Mouse (Mus musculus): ENCODE measurements at regions not wholly inside any gene's neighbourhood (a gene's known extent, or its start where the extent isn't known, plus 50 kb on each side); places are given as distances from the start of the nearest gene placed in this dataset.

DNA sequence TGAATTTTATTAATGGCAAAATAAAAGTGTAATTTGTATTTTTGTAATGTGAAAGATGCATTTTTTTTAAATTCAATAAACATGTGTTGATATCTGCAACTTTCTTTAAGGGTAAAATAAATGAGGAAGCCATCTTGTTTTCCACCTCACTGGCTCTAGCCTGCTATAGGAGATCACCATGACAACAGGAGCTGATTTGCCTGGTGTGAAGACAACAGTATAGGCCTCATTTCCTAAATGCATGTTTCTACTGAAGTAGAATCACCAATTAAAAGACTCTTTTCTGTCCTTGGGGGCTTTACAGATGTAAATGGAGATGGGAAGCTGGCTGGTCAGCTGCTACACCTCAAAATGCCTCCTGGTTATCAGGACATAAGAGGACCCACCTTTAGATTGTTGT is 544.4 kb upstream of the Cited2 start:
- no peaks in the 10 kb centered on the region for H3K36me3 ChIP-seq (ENCODE audit: control insufficient read depth, insufficient read depth, low read length, poor library complexity, severe bottlenecking)
- TF ChIP-seq EP300 (IDR thresholded peaks at IDR 0.05; ENCODE audit: insufficient read depth, low read depth, low read length) (no peak), CTCF (IDR thresholded peaks at IDR 0.05; ENCODE audit: low read depth, low read length) (no peak), POLR2A (IDR thresholded peaks at IDR 0.05; ENCODE audit: insufficient read depth, low read length) (no peak)
- H3K9me3 ChIP-seq (replicated peaks; ENCODE audit: control insufficient read depth, insufficient read depth, low read length, poor library complexity, severe bottlenecking) = peaks cover 12% of the 10 kb centered on the region
- no peak overlapping the region for H3K4me3 ChIP-seq (ENCODE audit: low read depth, low read length)
- H3K27ac ChIP-seq (ENCODE audit: insufficient read depth, low read length) = no peak overlapping the region
- H3K4me1 ChIP-seq (ENCODE audit: control insufficient read depth, insufficient read depth, low read length) = no peaks in the 10 kb centered on the region
- H3K9ac ChIP-seq (ENCODE audit: low read depth, poor library complexity, severe bottlenecking) = no peak overlapping the region
- no peaks in the 10 kb centered on the region for H3K27me3 ChIP-seq (ENCODE audit: control insufficient read depth, insufficient read depth, low read length, poor library complexity, severe bottlenecking)

GRCm38 (mm10) chr10:17184418-17184817 is 538.6 kb upstream of the Cited2 start:
- H3K9me3 ChIP-seq (replicated peaks; ENCODE audit: control insufficient read depth, insufficient read depth, low read length, poor library complexity, severe bottlenecking) = no peaks in the 10 kb centered on the region
- H3K4me1 ChIP-seq (ENCODE audit: control insufficient read depth, insufficient read depth, low read length) = no peaks in the 10 kb centered on the region
- no peaks in the 10 kb centered on the region for H3K27me3 ChIP-seq (ENCODE audit: control insufficient read depth, insufficient read depth, low read length, poor library complexity, severe bottlenecking)
- TF ChIP-seq CTCF (IDR thresholded peaks at IDR 0.05; ENCODE audit: low read depth, low read length) (no peak), POLR2A (IDR thresholded peaks at IDR 0.05; ENCODE audit: insufficient read depth, low read length) (no peak), EP300 (IDR thresholded peaks at IDR 0.05; ENCODE audit: insufficient read depth, low read depth, low read length) (no peak)
- H3K36me3 ChIP-seq (ENCODE audit: control insufficient read depth, insufficient read depth, low read length, poor library complexity, severe bottlenecking) = no peaks in the 10 kb centered on the region
- H3K27ac ChIP-seq (ENCODE audit: insufficient read depth, low read length) = no peak overlapping the region
- no peak overlapping the region for H3K9ac ChIP-seq (ENCODE audit: low read depth, poor library complexity, severe bottlenecking)
- H3K4me3 ChIP-seq (ENCODE audit: low read depth, low read length) = no peak overlapping the region

DNA sequence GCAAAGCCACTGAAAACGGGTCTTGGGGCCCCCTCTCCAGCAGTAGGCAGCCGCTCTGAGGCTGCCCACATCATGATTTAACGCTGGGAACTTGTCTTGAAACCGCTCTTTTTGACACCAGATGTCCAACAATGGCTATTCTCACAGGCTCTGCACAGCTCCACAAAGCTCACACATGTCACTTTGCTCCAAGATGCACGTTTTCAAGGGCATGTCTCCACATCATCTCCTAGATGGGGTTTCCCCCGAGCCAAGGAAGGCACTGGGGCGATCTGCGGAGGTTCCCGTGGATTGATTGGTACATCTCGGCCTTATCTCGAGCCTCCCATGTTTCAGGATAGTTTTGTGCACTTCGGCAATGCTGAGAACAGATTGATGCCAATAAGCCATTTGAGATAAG is 526.8 kb upstream of the Cited2 start:
- no peaks in the 10 kb centered on the region for H3K4me1 ChIP-seq (ENCODE audit: control insufficient read depth, insufficient read depth, low read length)
- no peaks in the 10 kb centered on the region for H3K9me3 ChIP-seq (replicated peaks; ENCODE audit: control insufficient read depth, insufficient read depth, low read length, poor library complexity, severe bottlenecking)
- H3K4me3 ChIP-seq (ENCODE audit: low read depth, low read length) = no peak overlapping the region
- no peaks in the 10 kb centered on the region for H3K36me3 ChIP-seq (ENCODE audit: control insufficient read depth, insufficient read depth, low read length, poor library complexity, severe bottlenecking)
- H3K27me3 ChIP-seq (ENCODE audit: control insufficient read depth, insufficient read depth, low read length, poor library complexity, severe bottlenecking) = no peaks in the 10 kb centered on the region
- H3K27ac ChIP-seq (ENCODE audit: insufficient read depth, low read length) = no peak overlapping the region
- H3K9ac ChIP-seq (ENCODE audit: low read depth, poor library complexity, severe bottlenecking) = no peak overlapping the region
- TF ChIP-seq POLR2A (IDR thresholded peaks at IDR 0.05; ENCODE audit: insufficient read depth, low read length) = no peak
- TF ChIP-seq CTCF (IDR thresholded peaks at IDR 0.05; ENCODE audit: low read depth, low read length) = no peak
- no peak for TF ChIP-seq EP300 (IDR thresholded peaks at IDR 0.05; ENCODE audit: insufficient read depth, low read depth, low read length)

- no peaks in the 10 kb centered on the region for H3K9me3 ChIP-seq (replicated peaks; ENCODE audit: control insufficient read depth, insufficient read depth, low read length, poor library complexity, severe bottlenecking)
- H3K4me3 ChIP-seq (ENCODE audit: low read depth, low read length) = no peak overlapping the region
- TF ChIP-seq POLR2A (IDR thresholded peaks at IDR 0.05; ENCODE audit: insufficient read depth, low read length) (no peak), EP300 (IDR thresholded peaks at IDR 0.05; ENCODE audit: insufficient read depth, low read depth, low read length) (no peak), CTCF (IDR thresholded peaks at IDR 0.05; ENCODE audit: low read depth, low read length) (no peak)
- H3K36me3 ChIP-seq (ENCODE audit: control insufficient read depth, insufficient read depth, low read length, poor library complexity, severe bottlenecking) = no peaks in the 10 kb centered on the region
- no peak overlapping the region for H3K27ac ChIP-seq (ENCODE audit: insufficient read depth, low read length)
- no peaks in the 10 kb centered on the region for H3K27me3 ChIP-seq (ENCODE audit: control insufficient read depth, insufficient read depth, low read length, poor library complexity, severe bottlenecking)
- H3K4me1 ChIP-seq (ENCODE audit: control insufficient read depth, insufficient read depth, low read length) = no peaks in the 10 kb centered on the region
- H3K9ac ChIP-seq (ENCODE audit: low read depth, poor library complexity, severe bottlenecking) = no peak overlapping the region
These were observed 526.4 kb upstream of the Cited2 start for GRCm38 (mm10) chr10:17196636-17197035.

- Histone ChIP-seq H3K9ac (ENCODE audit: low read depth, poor library complexity, severe bottlenecking) (no peak overlapping the region), H3K27me3 (ENCODE audit: control insufficient read depth, insufficient read depth, low read length, poor library complexity, severe bottlenecking) (no peaks in the 10 kb centered on the region)
These were observed 522.2 kb upstream of the Cited2 start for GRCm38 (mm10) chr10:17200524-17201426.

DNA sequence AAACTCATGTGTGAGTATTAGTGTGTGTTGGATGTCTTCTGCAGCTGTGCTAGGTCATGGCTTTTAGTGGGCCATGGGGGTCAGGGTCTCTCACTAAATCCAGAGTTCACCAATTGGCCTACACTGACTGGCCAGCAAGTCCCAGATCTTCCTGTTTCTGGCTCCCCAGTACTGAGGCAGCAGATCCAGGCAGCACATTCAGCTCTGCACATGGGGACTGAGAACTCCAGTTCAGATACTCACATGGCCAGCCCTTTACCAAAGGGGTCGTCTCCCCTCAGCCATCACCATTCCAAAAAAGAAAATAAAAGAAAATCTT is 521.6 kb upstream of the Cited2 start:
- H3K27ac ChIP-seq (ENCODE audit: insufficient read depth, low read length) = no peak overlapping the region

More at GRCm38 (mm10) chr10:17200524-17201426, 522.2 kb upstream of the Cited2 start:
- TF ChIP-seq CTCF (IDR thresholded peaks at IDR 0.05; ENCODE audit: low read depth, low read length) (no peak), EP300 (IDR thresholded peaks at IDR 0.05; ENCODE audit: insufficient read depth, low read depth, low read length) (0 out of 2 replicates have a peak, but pooled peaks have one; percentile 28)
- H3K4me1 ChIP-seq (ENCODE audit: control insufficient read depth, insufficient read depth, low read length) = no peaks in the 10 kb centered on the region
- H3K4me3 ChIP-seq (ENCODE audit: low read depth, low read length) = no peak overlapping the region
- no peaks in the 10 kb centered on the region for H3K36me3 ChIP-seq (ENCODE audit: control insufficient read depth, insufficient read depth, low read length, poor library complexity, severe bottlenecking)
- no peaks in the 10 kb centered on the region for H3K9me3 ChIP-seq (replicated peaks; ENCODE audit: control insufficient read depth, insufficient read depth, low read length, poor library complexity, severe bottlenecking)
- no peak overlapping the region for H3K27ac ChIP-seq (ENCODE audit: insufficient read depth, low read length)

More for the DNA sequence above, 521.6 kb upstream of the Cited2 start:
- TF ChIP-seq EP300 (IDR thresholded peaks at IDR 0.05; ENCODE audit: insufficient read depth, low read depth, low read length) = no peak
- no peak for TF ChIP-seq CTCF (IDR thresholded peaks at IDR 0.05; ENCODE audit: low read depth, low read length)
- TF ChIP-seq POLR2A (IDR thresholded peaks at IDR 0.05; ENCODE audit: insufficient read depth, low read length) = no peak
- H3K27me3 ChIP-seq (ENCODE audit: control insufficient read depth, insufficient read depth, low read length, poor library complexity, severe bottlenecking) = no peaks in the 10 kb centered on the region
- no peaks in the 10 kb centered on the region for H3K36me3 ChIP-seq (ENCODE audit: control insufficient read depth, insufficient read depth, low read length, poor library complexity, severe bottlenecking)
- no peaks in the 10 kb centered on the region for H3K4me1 ChIP-seq (ENCODE audit: control insufficient read depth, insufficient read depth, low read length)
- no peak overlapping the region for H3K9ac ChIP-seq (ENCODE audit: low read depth, poor library complexity, severe bottlenecking)
- H3K9me3 ChIP-seq (replicated peaks; ENCODE audit: control insufficient read depth, insufficient read depth, low read length, poor library complexity, severe bottlenecking) = no peaks in the 10 kb centered on the region
- no peak overlapping the region for H3K4me3 ChIP-seq (ENCODE audit: low read depth, low read length)

All from ES-Bruce4 (cell line).